Mouse (Mus musculus) liver, embryonic 13.5 days (tissue): ENCODE measurements around the gene Guk1. TPM values are rescaled to one million over a fixed set of nuclear protein-coding genes. Genes with fewer than 3 reads are reported as not detected.

Source experiments
- ATAC-seq: fragments of 200-750 bp; cut with Nextera tagmentation; 2 replicates; pipeline ENCODE4 v1.8.0; 2017; ENCODE audit warnings: low read depth, mild to moderate bottlenecking, moderate number of reproducible peaks, moderate library complexity
- DNase-seq: peaks from one replicate; pipeline ENCODE4 v3.0.0; 2022
- H3K27ac ChIP-seq: fragments of 300-500 bp; sonication (generic); 2 replicates; pipeline ENCODE4 v1.5.1; 2015; ENCODE audit warnings: moderate library complexity, mild to moderate bottlenecking, inconsistent platforms
- H3K27me3 ChIP-seq: fragments of 300-500 bp; sonication (generic); 2 replicates; pipeline ENCODE4 v1.6.1; 2015; ENCODE audit warnings: mild to moderate bottlenecking, inconsistent platforms
- H3K36me3 ChIP-seq: fragments of 300-500 bp; sonication (generic); 2 replicates; pipeline ENCODE4 v1.6.1; 2015; ENCODE audit warnings: mild to moderate bottlenecking, inconsistent platforms
- H3K4me1 ChIP-seq: fragments of 300-500 bp; sonication (generic); replicated peaks from 2 replicates; pipeline ENCODE4 v1.6.1; 2015; ENCODE audit warnings: inconsistent platforms
- H3K4me2 ChIP-seq: fragments of 300-500 bp; sonication (generic); 2 replicates; pipeline ENCODE4 v1.6.1; 2015; ENCODE audit warnings: inconsistent platforms, mild to moderate bottlenecking, moderate library complexity
- H3K4me3 ChIP-seq: fragments of 300-500 bp; sonication (generic); replicated peaks from 2 replicates; pipeline ENCODE4 v1.5.1; 2015; ENCODE audit warnings: mild to moderate bottlenecking, inconsistent platforms
- H3K9ac ChIP-seq: fragments of 300-500 bp; sonication (generic); 2 replicates; pipeline ENCODE4 v1.6.1; 2015; ENCODE audit warnings: mild to moderate bottlenecking, inconsistent platforms
- H3K9me3 ChIP-seq: fragments of 300-500 bp; sonication (generic); replicated peaks from 2 replicates; pipeline ENCODE4 v1.6.1; 2016; ENCODE audit warnings: inconsistent platforms
- WGBS: fragments of 180-500 bp; shearing (Covaris S2); methylation state at CpG from one replicate; pipeline ENCODE4 v1.1.7; 2015; ENCODE audit not compliant: insufficient replicate concordance; 5-methylcytosine and 5-hydroxymethylcytosine counted together
- polyA plus RNA-seq: library from polyadenylated mRNA; unstranded; fragments of >200 nt; fragmentation: Nextera tagmentation; extraction: Ambion mirVana; gene quantifications from 2 replicates; pipeline ENCODE4 v1.2.1, GENCODE M21; 2015

Gene Guk1
- polyA plus RNA-seq, 1 experiment from 2014 or later: 76.4 TPM

GRCm38 (mm10) chr11:59161398-59161797 is 30.6 kb downstream of the Guk1 start:
- H3K9me3 ChIP-seq: no peaks in the 10 kb centered on the region
- H3K4me3 ChIP-seq: peak overlapping the region; percentile 79; the same call in 1 of the 2 replicates
- peak overlapping the region; percentile 94 for H3K4me2 ChIP-seq
- DNase-seq (no peak), ATAC-seq (no peak)
- H3K9ac ChIP-seq: peak overlapping the region; percentile 81; the same call in 1 of the 2 replicates
- peaks cover 51% of the 10 kb centered on the region for H3K4me1 ChIP-seq
- 81% methylated on average over 5 of the region's 5 CpGs for WGBS
- peak overlapping the region; percentile 100 for H3K27ac ChIP-seq
- no peaks in the 10 kb centered on the region for H3K27me3 ChIP-seq
- H3K36me3 ChIP-seq: peaks cover 55% of the 10 kb centered on the region

- DNase-seq: no peak
- Histone ChIP-seq H3K4me2 (no peak overlapping the region), H3K4me1 (peaks cover 40% of the 10 kb centered on the region), H3K9ac (no peak overlapping the region), H3K27ac (no peak overlapping the region; the same call in 1 of the 2 replicates), H3K9me3 (no peaks in the 10 kb centered on the region), H3K4me3 (no peak overlapping the region), H3K27me3 (no peaks in the 10 kb centered on the region), H3K36me3 (peaks cover 67% of the 10 kb centered on the region)
- 93% methylated on average over 4 of the region's 4 CpGs for WGBS
- no peak for ATAC-seq
Measured at GRCm38 (mm10) chr11:59159558-59159957, 32.5 kb downstream of the Guk1 start.

- 91% methylated on average over 13 of the region's 13 CpGs for WGBS
- H3K4me3 ChIP-seq: no peak overlapping the region
- DNase-seq (no peak), ATAC-seq (no peak)
- no peak overlapping the region for H3K9ac ChIP-seq
- peaks cover 67% of the 10 kb centered on the region for H3K36me3 ChIP-seq
- no peaks in the 10 kb centered on the region for H3K27me3 ChIP-seq
- no peaks in the 10 kb centered on the region for H3K9me3 ChIP-seq
- H3K4me1 ChIP-seq: peaks cover 37% of the 10 kb centered on the region
- H3K27ac ChIP-seq: no peak overlapping the region; the same call in 1 of the 2 replicates
- no peak overlapping the region for H3K4me2 ChIP-seq
Measured at GRCm38 (mm10) chr11:59159099-59159498, 32.9 kb downstream of the Guk1 start.

- ATAC-seq (no peak), DNase-seq (no peak)
- Histone ChIP-seq H3K9ac (no peak overlapping the region), H3K4me2 (no peak overlapping the region), H3K9me3 (no peaks in the 10 kb centered on the region), H3K4me3 (no peak overlapping the region), H3K27ac (no peak overlapping the region; the same call in 1 of the 2 replicates), H3K4me1 (peaks cover 13% of the 10 kb centered on the region), H3K27me3 (no peaks in the 10 kb centered on the region), H3K36me3 (peaks cover 57% of the 10 kb centered on the region)
- 93% methylated on average over 5 of the region's 5 CpGs for WGBS
Measured at GRCm38 (mm10) chr11:59155900-59156299, 36.1 kb downstream of the Guk1 start.

- Histone ChIP-seq H3K36me3 (peaks cover 41% of the 10 kb centered on the region), H3K9ac (no peak overlapping the region), H3K4me1 (peaks cover 8% of the 10 kb centered on the region), H3K27me3 (no peaks in the 10 kb centered on the region), H3K4me3 (no peak overlapping the region), H3K27ac (no peak overlapping the region), H3K4me2 (no peak overlapping the region), H3K9me3 (no peaks in the 10 kb centered on the region)
- ATAC-seq: no peak
- no peak for DNase-seq
- WGBS: 85% methylated on average over 7 of the region's 7 CpGs
Measured at GRCm38 (mm10) chr11:59154220-59154619, 37.8 kb downstream of the Guk1 start.

GRCm38 (mm10) chr11:59151729-59152128 is 40.3 kb downstream of the Guk1 start:
- ATAC-seq: no peak
- no peak overlapping the region for H3K27ac ChIP-seq
- H3K36me3 ChIP-seq: peaks cover 16% of the 10 kb centered on the region
- H3K4me2 ChIP-seq: no peak overlapping the region
- no peak overlapping the region for H3K9ac ChIP-seq
- no peak for DNase-seq
- H3K9me3 ChIP-seq: no peaks in the 10 kb centered on the region
- H3K27me3 ChIP-seq: no peaks in the 10 kb centered on the region
- 28% methylated on average over 3 of the region's 3 CpGs for WGBS
- H3K4me1 ChIP-seq: peaks cover 8% of the 10 kb centered on the region
- no peak overlapping the region for H3K4me3 ChIP-seq

- Histone ChIP-seq H3K9me3 (no peaks in the 10 kb centered on the region), H3K36me3 (no peaks in the 10 kb centered on the region), H3K27me3 (0 out of 2 replicates have a peak, but pooled peaks cover 2% of the 10 kb centered on the region), H3K4me3 (no peak overlapping the region), H3K4me1 (no peaks in the 10 kb centered on the region), H3K9ac (no peak overlapping the region), H3K27ac (no peak overlapping the region), H3K4me2 (no peak overlapping the region)
- DNase-seq (no peak), ATAC-seq (no peak)
- 54% methylated on average over 3 of the region's 3 CpGs for WGBS
Measured at GRCm38 (mm10) chr11:59149302-59149701, 42.7 kb downstream of the Guk1 start.

- peaks cover 5% of the 10 kb centered on the region; the same call in 1 of the 2 replicates for H3K4me1 ChIP-seq
- H3K4me2 ChIP-seq: no peak overlapping the region
- WGBS: 69% methylated on average over 5 of the region's 5 CpGs
- peaks cover 13% of the 10 kb centered on the region for H3K27me3 ChIP-seq
- DNase-seq (no peak), ATAC-seq (no peak)
- H3K27ac ChIP-seq: no peak overlapping the region
- H3K9ac ChIP-seq: no peak overlapping the region
- H3K36me3 ChIP-seq: no peaks in the 10 kb centered on the region
- no peaks in the 10 kb centered on the region for H3K9me3 ChIP-seq
- H3K4me3 ChIP-seq: no peak overlapping the region
Measured at GRCm38 (mm10) chr11:59142962-59143361, 49.0 kb downstream of the Guk1 start.

GRCm38 (mm10) chr11:59141772-59142370 is 50.1 kb downstream of the Guk1 start:
- peak; percentile 61; the same call in 1 of the 2 replicates for ATAC-seq
- no peak overlapping the region for H3K9ac ChIP-seq
- no peaks in the 10 kb centered on the region for H3K9me3 ChIP-seq
- 4% methylated on average over 14 of the region's 14 CpGs for WGBS
- H3K27ac ChIP-seq: no peak overlapping the region
- H3K27me3 ChIP-seq: peaks cover 24% of the 10 kb centered on the region
- H3K36me3 ChIP-seq: no peaks in the 10 kb centered on the region
- DNase-seq: no peak
- peak overlapping the region; percentile 21; the same call in 1 of the 2 replicates for H3K4me3 ChIP-seq
- peaks cover 5% of the 10 kb centered on the region; the same call in 1 of the 2 replicates for H3K4me1 ChIP-seq
- peak overlapping the region; percentile 33 for H3K4me2 ChIP-seq

GRCm38 (mm10) chr11:59138537-59139486 is 53.2 kb downstream of the Guk1 start:
- ATAC-seq (no peak), DNase-seq (no peak)
- Histone ChIP-seq H3K36me3 (no peaks in the 10 kb centered on the region), H3K4me3 (no peak overlapping the region), H3K4me1 (peaks cover 5% of the 10 kb centered on the region; the same call in 1 of the 2 replicates), H3K27me3 (peaks cover 52% of the 10 kb centered on the region), H3K9me3 (no peaks in the 10 kb centered on the region), H3K27ac (no peak overlapping the region), H3K4me2 (no peak overlapping the region), H3K9ac (no peak overlapping the region)
- WGBS: 55% methylated on average over 19 of the region's 19 CpGs

- no peak for ATAC-seq
- Histone ChIP-seq H3K27ac (no peak overlapping the region), H3K9ac (no peak overlapping the region), H3K4me2 (no peak overlapping the region), H3K4me1 (peaks cover 5% of the 10 kb centered on the region; the same call in 1 of the 2 replicates), H3K4me3 (no peak overlapping the region), H3K27me3 (peaks cover 67% of the 10 kb centered on the region), H3K36me3 (no peaks in the 10 kb centered on the region), H3K9me3 (no peaks in the 10 kb centered on the region)
- 61% methylated on average over 12 of the region's 12 CpGs for WGBS
- DNase-seq: no peak
Measured at GRCm38 (mm10) chr11:59136994-59137706, 54.9 kb downstream of the Guk1 start.
